ENCODE assay signal across 8 mouse cellular contexts in the genomic region with DNA sequence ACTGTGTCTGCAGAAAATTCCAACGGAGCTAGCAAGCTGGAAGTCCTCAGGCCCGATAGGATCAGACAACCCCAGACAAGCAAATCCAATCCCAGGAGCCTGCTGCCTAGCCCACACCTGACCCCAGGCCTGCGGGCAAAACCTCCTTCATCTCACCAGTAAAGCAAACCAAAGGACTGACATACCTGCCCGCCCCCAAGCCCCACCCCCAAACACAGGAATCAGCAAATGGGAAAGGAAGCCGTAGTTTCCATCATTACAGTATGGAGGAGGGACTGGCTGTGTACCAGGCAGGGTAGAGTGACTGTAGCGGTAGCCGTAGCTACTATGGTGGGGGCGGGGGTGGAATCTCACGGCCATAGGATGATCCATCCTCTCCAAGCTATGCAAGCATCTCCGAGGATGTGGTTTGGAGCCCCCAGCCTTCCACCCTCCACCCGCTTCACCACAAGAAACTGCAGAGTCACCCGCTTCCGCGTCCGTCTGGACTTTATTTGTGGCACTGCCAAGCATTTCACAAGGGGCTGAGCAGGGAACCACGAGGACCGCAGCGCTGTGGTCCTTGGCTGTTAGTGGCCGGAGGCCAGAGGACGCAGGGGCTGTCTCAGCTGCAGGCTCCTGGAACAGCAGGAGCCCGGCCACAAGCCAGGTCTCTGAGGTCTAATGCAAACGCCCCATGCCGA. TPM values are rescaled to one million over a fixed set of nuclear protein-coding genes. Genes with fewer than 3 reads are reported as not detected.
DNase-seq lines count a peak whose midpoint lies in the region; ATAC-seq and TF ChIP-seq lines count a peak whose summit lies in the region.

No protein-coding gene starts in this region.

- H3K4me1 ChIP-seq in forebrain, embryonic 14.5 days (ENCODE audit: control insufficient read depth, insufficient read depth, low read length), result peaks cover 7% of the 10 kb centered on the region; the same call in 1 of the 2 replicates
- peaks cover 14% of the 10 kb centered on the region for H3K4me1 ChIP-seq in forebrain, embryonic 11.5 days (replicated peaks; ENCODE audit: control insufficient read depth, insufficient read depth, low read length)
- peaks cover 45% of the 10 kb centered on the region for H3K4me1 ChIP-seq in embryonic facial prominence, embryonic 15.5 days
- H3K4me1 ChIP-seq in intestine, embryonic 16.5 days (ENCODE audit: control insufficient read depth, insufficient read depth, low read length), result peaks cover 16% of the 10 kb centered on the region
- peaks cover 8% of the 10 kb centered on the region; the same call in 1 of the 2 replicates for H3K4me1 ChIP-seq in midbrain, postnatal 0 days (ENCODE audit: insufficient read depth, low read length)

- 25% methylated on average over 23 of the region's 23 CpGs for WGBS in forebrain, embryonic 14.5 days
- 24% methylated on average over 23 of the region's 23 CpGs for WGBS in forebrain, embryonic 11.5 days
- WGBS in embryonic facial prominence, embryonic 15.5 days, result 13% methylated on average over 23 of the region's 23 CpGs
- 44% methylated on average over 23 of the region's 23 CpGs for WGBS in intestine, embryonic 16.5 days
- 16% methylated on average over 22 of the region's 23 CpGs for WGBS in midbrain, postnatal 0 days

- H3K4me3 ChIP-seq in forebrain, embryonic 14.5 days (ENCODE audit: low read depth, low read length), result no peak overlapping the region
- H3K4me3 ChIP-seq in forebrain, embryonic 11.5 days (ENCODE audit: low read depth, low read length), result no peak overlapping the region
- no peak overlapping the region for H3K4me3 ChIP-seq in embryonic facial prominence, embryonic 15.5 days (replicated peaks)
- H3K4me3 ChIP-seq in intestine, embryonic 16.5 days (ENCODE audit: low read length), result no peak overlapping the region
- no peak overlapping the region for H3K4me3 ChIP-seq in midbrain, postnatal 0 days (ENCODE audit: low read depth, low read length)

- H3K4me2 ChIP-seq in forebrain, embryonic 14.5 days (ENCODE audit: low read length), result no peak overlapping the region
- no peak overlapping the region for H3K4me2 ChIP-seq in forebrain, embryonic 11.5 days (ENCODE audit: low read depth, low read length, severe bottlenecking)
- peak overlapping the region; percentile 30 for H3K4me2 ChIP-seq in embryonic facial prominence, embryonic 15.5 days (replicated peaks)
- H3K4me2 ChIP-seq in intestine, embryonic 16.5 days (ENCODE audit: low read depth, low read length), result no peak overlapping the region
- 0 out of 2 replicates have a peak overlapping the region, but pooled peaks have one; percentile 16 for H3K4me2 ChIP-seq in midbrain, postnatal 0 days (ENCODE audit: low read depth, low read length, poor library complexity, severe bottlenecking)

- no peak overlapping the region for H3K9ac ChIP-seq in forebrain, embryonic 14.5 days (ENCODE audit: low read length)
- no peak overlapping the region for H3K9ac ChIP-seq in forebrain, embryonic 11.5 days (ENCODE audit: low read length)
- H3K9ac ChIP-seq in embryonic facial prominence, embryonic 15.5 days, result no peak overlapping the region
- H3K9ac ChIP-seq in intestine, embryonic 16.5 days (ENCODE audit: low read depth, low read length), result 0 out of 2 replicates have a peak overlapping the region, but pooled peaks have one; percentile 14
- H3K9ac ChIP-seq in midbrain, postnatal 0 days (replicated peaks; ENCODE audit: low read length, poor library complexity, severe bottlenecking), result no peak overlapping the region

- no peak overlapping the region for H3K27ac ChIP-seq in forebrain, embryonic 14.5 days (ENCODE audit: low read depth, low read length)
- no peak overlapping the region for H3K27ac ChIP-seq in forebrain, embryonic 11.5 days (ENCODE audit: low read depth, low read length)
- H3K27ac ChIP-seq in embryonic facial prominence, embryonic 15.5 days (replicated peaks), result peak overlapping the region; percentile 90
- peak overlapping the region; percentile 14 for H3K27ac ChIP-seq in intestine, embryonic 16.5 days (ENCODE audit: low read length)
- no peak overlapping the region for H3K27ac ChIP-seq in midbrain, postnatal 0 days (ENCODE audit: low read depth, low read length)

- no peaks in the 10 kb centered on the region for H3K9me3 ChIP-seq in forebrain, embryonic 14.5 days (replicated peaks; ENCODE audit: control insufficient read depth, low read length)
- H3K9me3 ChIP-seq in forebrain, embryonic 11.5 days (ENCODE audit: control insufficient read depth, low read length), result no peaks in the 10 kb centered on the region
- H3K9me3 ChIP-seq in embryonic facial prominence, embryonic 15.5 days (replicated peaks), result no peaks in the 10 kb centered on the region
- H3K9me3 ChIP-seq in intestine, embryonic 16.5 days (ENCODE audit: control insufficient read depth, low read length), result no peaks in the 10 kb centered on the region
- no peaks in the 10 kb centered on the region for H3K9me3 ChIP-seq in midbrain, postnatal 0 days (ENCODE audit: low read length)

- no peaks in the 10 kb centered on the region for H3K36me3 ChIP-seq in forebrain, embryonic 14.5 days (ENCODE audit: control insufficient read depth, insufficient read depth, low read length)
- no peaks in the 10 kb centered on the region for H3K36me3 ChIP-seq in forebrain, embryonic 11.5 days (ENCODE audit: control insufficient read depth, insufficient read depth, low read length)
- H3K36me3 ChIP-seq in embryonic facial prominence, embryonic 15.5 days, result no peaks in the 10 kb centered on the region
- H3K36me3 ChIP-seq in intestine, embryonic 16.5 days (ENCODE audit: control insufficient read depth, insufficient read depth, low read length), result no peaks in the 10 kb centered on the region
- H3K36me3 ChIP-seq in midbrain, postnatal 0 days (ENCODE audit: insufficient read depth, low read length), result no peaks in the 10 kb centered on the region

- TF ChIP-seq CTCF in midbrain, postnatal 0 days (IDR thresholded peaks at IDR 0.05), result no peak

- no peaks in the 10 kb centered on the region for H3K27me3 ChIP-seq in forebrain, embryonic 14.5 days (replicated peaks; ENCODE audit: control insufficient read depth, insufficient read depth, low read length)
- no peaks in the 10 kb centered on the region; the same call in 1 of the 2 replicates for H3K27me3 ChIP-seq in forebrain, embryonic 11.5 days (ENCODE audit: control insufficient read depth, insufficient read depth, low read length)
- H3K27me3 ChIP-seq in embryonic facial prominence, embryonic 15.5 days, result no peaks in the 10 kb centered on the region
- no peaks in the 10 kb centered on the region for H3K27me3 ChIP-seq in intestine, embryonic 16.5 days (replicated peaks; ENCODE audit: control insufficient read depth, insufficient read depth, low read length)
- no peaks in the 10 kb centered on the region for H3K27me3 ChIP-seq in midbrain, postnatal 0 days (ENCODE audit: insufficient read depth, low read length)

- ATAC-seq in forebrain, embryonic 14.5 days, result no peak
- no peak for ATAC-seq in forebrain, embryonic 11.5 days (replicated peaks; ENCODE audit: low FRiP score)
- ATAC-seq in embryonic facial prominence, embryonic 15.5 days (ENCODE audit: insufficient number of reproducible peaks, low FRiP score, low TSS enrichment, low read depth), result peak; percentile 36; the same call in 1 of the 2 replicates
- no peak for ATAC-seq in intestine, embryonic 16.5 days
- ATAC-seq in midbrain, postnatal 0 days (ENCODE audit: low FRiP score), result no peak

- DNase-seq in forebrain, embryonic 14.5 days (ENCODE audit: low spot score), result peak; percentile 35
- DNase-seq in forebrain, embryonic 11.5 days (ENCODE audit: low spot score), result no peak
- DNase-seq in CD8-positive naive resting alpha-beta T cell, adult 2 months (ENCODE audit: low read depth in 2 of 2, low spot score in 2 of 2), result peak; percentile 30 to 51
- peak; percentile 71 for DNase-seq in midbrain, postnatal 0 days (ENCODE audit: low spot score)
- no peak for DNase-seq in urinary bladder, postnatal 14 days (ENCODE audit: low spot score)
- DNase-seq in gastrocnemius, adult 8-10 months (ENCODE audit: low spot score in 2 of 2), result no peak

RNA-seq across cellular contexts. Expression of a gene that starts 4.4 kb away (rescaled TPM):
- 15.1 and 22.3 TPM in 2 replicates for polyA plus RNA-seq in forebrain, embryonic 14.5 days (2014; fragmentation: Nextera tagmentation; extraction: Ambion mirVana)
- 27.3 and 29.5 TPM in 2 replicates for polyA plus RNA-seq in forebrain, embryonic 11.5 days (2014; fragmentation: Nextera tagmentation; extraction: Ambion mirVana)
- polyA plus RNA-seq in embryonic facial prominence, embryonic 15.5 days (2015; fragmentation: Nextera tagmentation; extraction: Ambion mirVana), result 39.3 and 41.8 TPM in 2 replicates
- polyA plus RNA-seq in intestine, embryonic 16.5 days (2015; fragmentation: Nextera tagmentation; extraction: Ambion mirVana), result 13.1 and 14.4 TPM in 2 replicates
- 22.8 and 37.8 TPM in 2 replicates for total RNA-seq in midbrain, postnatal 0 days (2014; rRNA removed)
- polyA plus RNA-seq in midbrain, postnatal 0 days (2015; fragmentation: Nextera tagmentation; extraction: Ambion mirVana), result 15.5 and 17.8 TPM in 2 replicates
- total RNA-seq in gastrocnemius, adult 8-10 months (2022), result 100 to 1,000 TPM in 1 of 4 experiments, 10 to 100 TPM in 3; 93.5 to 117 (median 97.9) TPM

Comparison
In these comparisons a context has a peak if more than half of its experiments do, and no peak if none do; other contexts are left out.
1. DNase-seq: peak in forebrain, embryonic 14.5 days (single experiment), CD8-positive naive resting alpha-beta T cell, adult 2 months (2 of 2) and midbrain, postnatal 0 days (single experiment); none in forebrain, embryonic 11.5 days (single experiment), urinary bladder, postnatal 14 days (single experiment) and gastrocnemius, adult 8-10 months (0 of 2).
2. H3K27ac ChIP-seq: peak in embryonic facial prominence, embryonic 15.5 days (single experiment) and intestine, embryonic 16.5 days (single experiment); none in forebrain, embryonic 14.5 days (single experiment), forebrain, embryonic 11.5 days (single experiment) and midbrain, postnatal 0 days (single experiment).
3. H3K4me2 ChIP-seq: peak in embryonic facial prominence, embryonic 15.5 days (single experiment) and midbrain, postnatal 0 days (single experiment); none in forebrain, embryonic 14.5 days (single experiment), forebrain, embryonic 11.5 days (single experiment) and intestine, embryonic 16.5 days (single experiment).